Comparison of ENCODE assay signal across 12 mouse cellular contexts in the genomic region with DNA sequence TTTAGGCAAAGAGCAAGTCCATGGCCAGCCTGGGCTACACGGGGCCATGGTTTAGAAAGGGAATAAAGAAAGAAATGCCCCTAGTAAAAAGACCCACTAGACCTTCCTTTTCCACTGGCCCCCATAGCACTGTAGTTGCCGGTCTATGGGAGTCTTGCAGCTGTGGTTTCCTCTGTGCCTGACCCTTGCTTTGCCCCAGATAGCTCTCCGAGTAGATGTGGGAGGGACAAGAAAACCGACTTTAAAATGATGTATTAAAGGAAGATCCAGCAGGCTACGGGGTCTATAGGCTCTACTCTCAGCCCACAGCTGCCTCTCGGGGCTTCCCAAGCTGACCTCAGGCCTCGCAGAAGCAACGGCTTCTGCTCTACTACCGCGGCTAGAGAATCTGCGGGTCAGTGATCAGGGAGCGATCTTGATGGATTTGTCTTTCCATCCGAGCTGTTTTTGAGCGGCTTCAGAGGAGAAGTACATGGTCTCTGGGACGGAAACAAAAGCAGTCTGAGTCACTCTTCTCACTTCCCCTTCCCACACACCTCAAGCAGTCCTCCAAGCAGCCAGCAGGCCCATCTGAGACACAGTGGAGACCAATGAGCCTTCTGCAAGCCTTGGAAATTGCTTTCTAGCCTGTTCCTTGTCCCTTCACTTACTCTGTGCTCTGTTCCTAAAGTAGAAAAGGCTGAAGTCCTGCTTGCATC.
DNase-seq lines count a peak whose midpoint lies in the region; ATAC-seq lines count a peak whose summit lies in the region.
"Had no signal": no experiment of that assay in that cellular context is flagged by ENCODE, and none has a peak within 500 bp of the region (broad histone marks: within the 10 kb centered on the region; RNA-seq: fewer than 3 reads in every experiment).

No protein-coding gene starts in this region.

- DNase-seq in layer of hippocampus, adult 18-20 months (ENCODE audit: low spot score in 2 of 2) = peak; percentile 22 to 50
- DNase-seq in layer of hippocampus, adult 8-10 months (ENCODE audit: low spot score in 2 of 2) = no peak
- DNase-seq in A20 (ENCODE audit: low read depth, low spot score) = peak; percentile 88
- DNase-seq in cerebellum, adult 18-20 months = no peak
- DNase-seq in cerebellum, postnatal 36 days = no peak
- DNase-seq in limb, embryonic 10.5 days (ENCODE audit: low spot score) = no peak
- DNase-seq: cerebellum, adult 8-10 months had no signal

- peak; percentile 63 for ATAC-seq in activated CD4-positive, CD25-positive, alpha-beta regulatory T cell, adult 4 months
- ATAC-seq: Patski had no signal

- peak overlapping the region; percentile 14; the same call in 1 of the 2 replicates for H3K4me3 ChIP-seq in macrophage (ENCODE audit: inconsistent target)
- H3K4me3 ChIP-seq in limb, embryonic 10.5 days = no peak overlapping the region
- H3K4me3 ChIP-seq: forebrain, embryonic 12.5 days; hindbrain, embryonic 12.5 days had no signal

- no peaks in the 10 kb centered on the region for H3K79me2 ChIP-seq in macrophage (ENCODE audit: inconsistent target)

- H3K9me3 ChIP-seq in limb, embryonic 10.5 days (replicated peaks) = no peaks in the 10 kb centered on the region
- H3K9me3 ChIP-seq: forebrain, embryonic 12.5 days; hindbrain, embryonic 12.5 days had no signal

- H3K27ac ChIP-seq in macrophage = peak overlapping the region; percentile 84
- H3K27ac ChIP-seq in limb, embryonic 10.5 days = no peak overlapping the region
- H3K27ac ChIP-seq: forebrain, embryonic 12.5 days had no signal

- peaks cover 31% of the 10 kb centered on the region for H3K4me1 ChIP-seq in limb, embryonic 10.5 days

- H3K27me3 ChIP-seq in limb, embryonic 10.5 days (ENCODE audit: low read depth, poor library complexity, severe bottlenecking) = no peaks in the 10 kb centered on the region
- H3K27me3 ChIP-seq: forebrain, embryonic 12.5 days; hindbrain, embryonic 12.5 days; Patski had no signal

- H3K36me3 ChIP-seq in macrophage (ENCODE audit: inconsistent target) = no peaks in the 10 kb centered on the region
- H3K36me3 ChIP-seq in limb, embryonic 10.5 days = no peaks in the 10 kb centered on the region
- H3K36me3 ChIP-seq: forebrain, embryonic 12.5 days; hindbrain, embryonic 12.5 days had no signal

- WGBS in macrophage (ENCODE audit: missing documents) = 1% methylated on average over 15 of the region's 15 CpGs
- 87% methylated on average over 15 of the region's 15 CpGs for WGBS in limb, embryonic 10.5 days

Comparison
In these comparisons a context has a peak if more than half of its experiments do, and no peak if none do; other contexts are left out.
1. DNase-seq: peak in layer of hippocampus, adult 18-20 months (2 of 2) and A20 (single experiment); none in layer of hippocampus, adult 8-10 months (0 of 2), cerebellum, adult 18-20 months (0 of 2), cerebellum, postnatal 36 days (0 of 2) and limb, embryonic 10.5 days (single experiment).